Mouse (Mus musculus) heart, embryonic 14.5 days (tissue): ENCODE data around the gene Iqch. TPM values are rescaled to one million over a fixed set of nuclear protein-coding genes. Genes with fewer than 3 reads are reported as not detected.

ENCODE experiments used
- ATAC-seq: fragments of 200-750 bp; cut with Nextera tagmentation; 2 replicates; pipeline ENCODE4 v1.8.0; 2017; ENCODE audit warnings: low read depth, moderate TSS enrichment; ENCODE audit not compliant: insufficient number of reproducible peaks, insufficient read depth, low FRiP score
- H3K27ac ChIP-seq, 2 experiments: fragments of 200-500 bp in 1 of 2; fragments of 300-500 bp in 1 of 2; sonication (generic) in 1 of 2; replicated peaks in 1 of 2; 2 replicates each; pipeline ENCODE4 v1.5.1; 2012 to 2014; ENCODE audit warnings: low read depth in 2 of 2, low read length in 2 of 2, control low read depth in 1 of 2, mild to moderate bottlenecking in 1 of 2, mixed read lengths in 1 of 2; ENCODE audit not compliant: control insufficient read depth in 1 of 2, insufficient read depth in 1 of 2
- H3K27me3 ChIP-seq: fragments of 300-500 bp; sonication (generic); 2 replicates; pipeline ENCODE4 v1.6.1; 2014; ENCODE audit warnings: mild to moderate bottlenecking, low read length, control low read depth; ENCODE audit not compliant: control insufficient read depth, insufficient read depth
- H3K36me3 ChIP-seq: fragments of 300-500 bp; sonication (generic); 2 replicates; pipeline ENCODE4 v1.6.1; 2014; ENCODE audit warnings: mild to moderate bottlenecking, control low read depth, low read length, mixed read lengths; ENCODE audit not compliant: control insufficient read depth, insufficient read depth
- H3K4me1 ChIP-seq, 2 experiments: fragments of 200-500 bp in 1 of 2; fragments of 300-500 bp in 1 of 2; sonication (generic) in 1 of 2; 2 replicates each; pipeline ENCODE4 v1.6.1; 2012 to 2014; ENCODE audit warnings: low read length in 2 of 2, control low read depth in 1 of 2, mixed read lengths in 1 of 2; ENCODE audit not compliant: control insufficient read depth in 2 of 2, insufficient read depth in 2 of 2
- H3K4me2 ChIP-seq: fragments of 300-500 bp; sonication (generic); 2 replicates; pipeline ENCODE4 v1.6.1; 2014; ENCODE audit warnings: mild to moderate bottlenecking, low read length
- H3K4me3 ChIP-seq, 2 experiments: fragments of 200-500 bp in 1 of 2; fragments of 300-500 bp in 1 of 2; sonication (generic) in 1 of 2; 2 replicates each; pipeline ENCODE4 v1.5.1; 2012 to 2014; ENCODE audit warnings: low read length in 2 of 2, mild to moderate bottlenecking in 2 of 2, control low read depth in 1 of 2, low read depth in 1 of 2, moderate library complexity in 1 of 2; ENCODE audit not compliant: control insufficient read depth in 1 of 2, insufficient read depth in 1 of 2
- H3K9ac ChIP-seq: fragments of 300-500 bp; sonication (generic); 2 replicates; pipeline ENCODE4 v1.6.1; 2014; ENCODE audit warnings: mild to moderate bottlenecking, low read length
- H3K9me3 ChIP-seq: fragments of 300-500 bp; sonication (generic); 2 replicates; pipeline ENCODE4 v1.6.1; 2016; ENCODE audit warnings: low read length, control low read depth; ENCODE audit not compliant: control insufficient read depth
- WGBS: fragments of 180-500 bp; shearing (Covaris S2); extraction: QIAGEN DNeasy Blood & Tissue Kit; methylation state at CpG from one replicate; pipeline ENCODE4 v1.1.7; 2014; 5-methylcytosine and 5-hydroxymethylcytosine counted together
- polyA plus RNA-seq: library from polyadenylated mRNA; unstranded; fragments of >200 nt; fragmentation: Nextera tagmentation; extraction: Ambion mirVana; gene quantifications from 2 replicates; pipeline ENCODE4 v1.2.1, GENCODE M21; 2014

Iqch gene
- polyA plus RNA-seq, 1 experiment from 2014 or later: not detected

- no peak for ATAC-seq
- Histone ChIP-seq H3K9ac (no peak overlapping the region), H3K9me3 (no peaks in the 10 kb centered on the region), H3K4me3 (no peak overlapping the region), H3K27ac (no peak overlapping the region), H3K4me2 (no peak overlapping the region), H3K4me1 (peaks cover 6 to 11% of the 10 kb centered on the region in 2 experiments; a peak in 3 of 4 replicates), H3K27me3 (no peaks in the 10 kb centered on the region), H3K36me3 (peaks cover 74% of the 10 kb centered on the region)
- WGBS: 81% methylated on average over 8 of the region's 8 CpGs
Observed at GRCm38 (mm10) chr9:63645084-63645483, 42.8 kb upstream of the Iqch start.

DNA sequence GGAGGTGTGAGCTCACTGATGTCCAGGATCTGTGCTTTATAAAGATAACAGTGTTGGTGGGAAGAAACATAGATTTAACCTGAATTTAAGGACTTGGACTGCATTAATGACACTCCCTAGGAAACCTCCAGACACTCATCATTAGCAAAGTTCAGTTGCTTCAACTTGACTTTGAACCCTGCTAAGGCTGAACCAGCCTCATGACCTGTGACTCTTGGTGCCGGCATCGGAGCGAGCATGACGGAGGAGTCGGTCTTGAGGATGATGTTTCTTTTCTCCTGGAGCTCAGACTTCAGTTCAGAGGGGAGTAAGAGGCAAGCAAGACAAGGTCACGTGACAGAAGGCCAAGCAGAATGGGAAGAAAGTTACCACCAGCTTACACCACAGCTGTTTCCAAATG lies 41.7 kb upstream of the Iqch start:
- Histone ChIP-seq H3K9ac (no peak overlapping the region), H3K27ac (no peak overlapping the region), H3K4me1 (peaks cover 6 to 11% of the 10 kb centered on the region in 2 experiments; a peak in 3 of 4 replicates), H3K4me2 (no peak overlapping the region), H3K4me3 (no peak overlapping the region), H3K27me3 (no peaks in the 10 kb centered on the region), H3K9me3 (no peaks in the 10 kb centered on the region), H3K36me3 (peaks cover 74% of the 10 kb centered on the region)
- WGBS: 93% methylated on average over 6 of the region's 6 CpGs
- no peak for ATAC-seq

- Histone ChIP-seq H3K4me3 (no peak overlapping the region), H3K9ac (no peak overlapping the region), H3K27me3 (no peaks in the 10 kb centered on the region), H3K27ac (peak overlapping the region in 1 of 2 experiments; percentile 28; a peak in 2 of 4 replicates), H3K4me2 (no peak overlapping the region), H3K9me3 (no peaks in the 10 kb centered on the region), H3K4me1 (peaks cover 3 to 11% of the 10 kb centered on the region in 2 experiments; a peak in 3 of 4 replicates), H3K36me3 (peaks cover 72% of the 10 kb centered on the region)
- WGBS: 90% methylated on average over 4 of the region's 4 CpGs
- ATAC-seq: no peak
Observed at GRCm38 (mm10) chr9:63641983-63642646, 39.8 kb upstream of the Iqch start.

DNA sequence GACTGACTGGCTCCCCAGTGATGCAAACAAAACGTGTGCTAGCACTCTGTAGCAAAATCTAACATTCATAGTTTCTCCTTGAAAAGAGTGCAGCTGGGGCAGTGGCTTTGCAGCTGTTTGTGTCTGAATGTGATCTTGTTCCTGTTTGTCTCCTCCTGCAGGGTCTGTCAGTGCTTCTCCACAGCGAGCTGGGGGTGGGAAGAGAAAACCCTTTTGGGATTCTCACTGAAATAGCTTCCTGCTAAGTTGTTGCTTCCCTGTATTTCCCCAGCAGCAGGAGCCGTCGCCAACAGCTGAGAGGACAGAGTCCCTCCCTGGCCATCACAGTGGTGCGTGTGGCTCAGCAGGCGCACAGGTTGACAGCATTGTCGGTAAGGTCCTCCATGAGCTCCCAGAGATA lies 33.8 kb upstream of the Iqch start:
- no peak overlapping the region for H3K4me2 ChIP-seq
- WGBS: 74% methylated on average over 7 of the region's 7 CpGs
- no peak overlapping the region for H3K9ac ChIP-seq
- H3K9me3 ChIP-seq: no peaks in the 10 kb centered on the region
- no peak overlapping the region for H3K4me3 ChIP-seq
- no peak for ATAC-seq
- H3K27me3 ChIP-seq: no peaks in the 10 kb centered on the region
- peaks cover 60% of the 10 kb centered on the region for H3K36me3 ChIP-seq
- no peak overlapping the region for H3K27ac ChIP-seq
- no peaks in the 10 kb centered on the region for H3K4me1 ChIP-seq

GRCm38 (mm10) chr9:63633334-63633733 lies 31.0 kb upstream of the Iqch start:
- H3K27ac ChIP-seq: no peak overlapping the region
- H3K36me3 ChIP-seq: peaks cover 50% of the 10 kb centered on the region
- H3K4me1 ChIP-seq: no peaks in the 10 kb centered on the region
- 83% methylated on average over 7 of the region's 7 CpGs for WGBS
- H3K4me3 ChIP-seq: no peak overlapping the region
- no peaks in the 10 kb centered on the region for H3K9me3 ChIP-seq
- no peak overlapping the region for H3K9ac ChIP-seq
- no peaks in the 10 kb centered on the region for H3K27me3 ChIP-seq
- H3K4me2 ChIP-seq: no peak overlapping the region
- no peak for ATAC-seq

- H3K27ac ChIP-seq: no peak overlapping the region
- no peak overlapping the region for H3K9ac ChIP-seq
- peaks cover 48% of the 10 kb centered on the region for H3K36me3 ChIP-seq
- 93% methylated on average over 11 of the region's 11 CpGs for WGBS
- H3K4me3 ChIP-seq: no peak overlapping the region
- no peaks in the 10 kb centered on the region for H3K27me3 ChIP-seq
- no peak overlapping the region for H3K4me2 ChIP-seq
- ATAC-seq: no peak
- H3K9me3 ChIP-seq: no peaks in the 10 kb centered on the region
- H3K4me1 ChIP-seq: no peaks in the 10 kb centered on the region
Observed at GRCm38 (mm10) chr9:63632924-63633323, 30.6 kb upstream of the Iqch start.

DNA sequence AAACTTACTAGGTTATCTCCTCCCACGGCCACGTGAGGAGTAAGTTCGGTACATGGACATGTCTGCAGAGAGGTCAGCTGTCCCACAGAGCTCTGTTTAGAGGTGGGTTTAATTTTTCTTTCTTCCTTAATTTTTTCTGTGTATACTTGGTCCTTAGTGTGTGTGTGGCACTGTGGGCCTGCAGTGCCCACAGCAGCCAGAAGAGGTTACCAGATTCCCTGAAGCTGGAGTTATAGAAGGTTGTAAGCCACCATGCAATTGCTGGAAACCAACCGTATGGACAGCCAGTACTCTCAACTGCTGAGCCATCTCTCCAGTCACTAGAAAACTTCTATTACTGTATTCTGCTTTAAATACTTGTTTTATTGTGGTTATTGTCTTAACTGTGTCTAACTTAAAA lies 29.8 kb upstream of the Iqch start:
- no peak overlapping the region for H3K9ac ChIP-seq
- H3K27ac ChIP-seq: no peak overlapping the region
- no peak for ATAC-seq
- no peak overlapping the region for H3K4me2 ChIP-seq
- H3K9me3 ChIP-seq: no peaks in the 10 kb centered on the region
- no peaks in the 10 kb centered on the region for H3K4me1 ChIP-seq
- peaks cover 47% of the 10 kb centered on the region for H3K36me3 ChIP-seq
- no peak overlapping the region for H3K4me3 ChIP-seq
- 94% methylated on average over 4 of the region's 4 CpGs for WGBS
- H3K27me3 ChIP-seq: no peaks in the 10 kb centered on the region
